Mouse (Mus musculus) forebrain, embryonic 11.5 days (tissue): Measurements from ENCODE around the gene Uri1. TPM values are rescaled to one million over a fixed set of nuclear protein-coding genes. Genes with fewer than 3 reads are reported as not detected.

Experiments used
- ATAC-seq: fragments of 200-750 bp; cut with Nextera tagmentation; replicated peaks from 2 replicates; pipeline ENCODE4 v1.8.0; 2017; ENCODE audit warnings: moderate TSS enrichment; ENCODE audit not compliant: low FRiP score
- DNase-seq: peaks from one replicate; pipeline ENCODE4 v3.0.0-alpha.2; 2017; ENCODE audit warnings: low spot score
- H3K27ac ChIP-seq: fragments of 300-500 bp; sonication (generic); 2 replicates; pipeline ENCODE4 v1.5.1; 2014; ENCODE audit warnings: low read depth, low read length
- H3K27me3 ChIP-seq: fragments of 300-500 bp; sonication (generic); 2 replicates; pipeline ENCODE4 v1.6.1; 2014; ENCODE audit warnings: mild to moderate bottlenecking, low read length, mixed read lengths; ENCODE audit not compliant: control insufficient read depth, insufficient read depth
- H3K36me3 ChIP-seq: fragments of 300-500 bp; sonication (generic); 2 replicates; pipeline ENCODE4 v1.6.1; 2014; ENCODE audit warnings: mild to moderate bottlenecking, low read length, moderate library complexity, mixed read lengths; ENCODE audit not compliant: control insufficient read depth, insufficient read depth
- H3K4me1 ChIP-seq: fragments of 300-500 bp; sonication (generic); replicated peaks from 2 replicates; pipeline ENCODE4 v1.6.1; 2014; ENCODE audit warnings: low read length, mixed read lengths; ENCODE audit not compliant: control insufficient read depth, insufficient read depth
- H3K4me2 ChIP-seq: fragments of 300-500 bp; sonication (generic); 2 replicates; pipeline ENCODE4 v1.6.1; 2014; ENCODE audit warnings: low read depth, mild to moderate bottlenecking, low read length, moderate library complexity, mixed read lengths; ENCODE audit not compliant: severe bottlenecking
- H3K4me3 ChIP-seq: fragments of 300-500 bp; sonication (generic); 2 replicates; pipeline ENCODE4 v1.5.1; 2014; ENCODE audit warnings: low read depth, low read length
- H3K9ac ChIP-seq: fragments of 300-500 bp; sonication (generic); 2 replicates; pipeline ENCODE4 v1.6.1; 2014; ENCODE audit warnings: low read length
- H3K9me3 ChIP-seq: fragments of 300-500 bp; sonication (generic); 2 replicates; pipeline ENCODE4 v1.6.1; 2016; ENCODE audit warnings: low read length, mixed read lengths; ENCODE audit not compliant: control insufficient read depth
- WGBS: fragments of 180-500 bp; shearing (Covaris S2); extraction: QIAGEN DNeasy Blood & Tissue Kit; methylation state at CpG from one replicate; pipeline ENCODE4 v1.1.7; 2014; 5-methylcytosine and 5-hydroxymethylcytosine counted together
- polyA plus RNA-seq: library from polyadenylated mRNA; unstranded; fragments of >200 nt; fragmentation: Nextera tagmentation; extraction: Ambion mirVana; gene quantifications from 2 replicates; pipeline ENCODE4 v1.2.1, GENCODE M21; 2014

Uri1 gene
- polyA plus RNA-seq, 1 experiment from 2014 or later: 50.5 TPM

- Histone ChIP-seq H3K9me3 (no peaks in the 10 kb centered on the region), H3K27me3 (no peaks in the 10 kb centered on the region), H3K36me3 (no peaks in the 10 kb centered on the region), H3K4me1 (peaks cover 9% of the 10 kb centered on the region; the same call in 1 of the 2 replicates), H3K27ac (no peak overlapping the region), H3K4me3 (no peak overlapping the region), H3K4me2 (no peak overlapping the region), H3K9ac (no peak overlapping the region)
- 63% methylated on average over 5 of the region's 5 CpGs for WGBS
- DNase-seq: no peak
- ATAC-seq: no peak
These were observed 93.6 kb downstream of the Uri1 start for GRCm38 (mm10) chr7:37929738-37930137.

GRCm38 (mm10) chr7:37922999-37923398 lies 100.4 kb downstream of the Uri1 start:
- Histone ChIP-seq H3K36me3 (no peaks in the 10 kb centered on the region), H3K4me2 (no peak overlapping the region), H3K4me1 (peaks cover 4% of the 10 kb centered on the region; the same call in 1 of the 2 replicates), H3K9ac (no peak overlapping the region), H3K27me3 (no peaks in the 10 kb centered on the region), H3K9me3 (no peaks in the 10 kb centered on the region), H3K27ac (no peak overlapping the region), H3K4me3 (no peak overlapping the region)
- DNase-seq (no peak), ATAC-seq (no peak)
- 70% methylated on average over 4 of the region's 4 CpGs for WGBS

GRCm38 (mm10) chr7:37921681-37922430 lies 101.5 kb downstream of the Uri1 start:
- H3K27ac ChIP-seq: no peak overlapping the region
- no peak overlapping the region for H3K4me2 ChIP-seq
- no peak overlapping the region for H3K9ac ChIP-seq

DNA sequence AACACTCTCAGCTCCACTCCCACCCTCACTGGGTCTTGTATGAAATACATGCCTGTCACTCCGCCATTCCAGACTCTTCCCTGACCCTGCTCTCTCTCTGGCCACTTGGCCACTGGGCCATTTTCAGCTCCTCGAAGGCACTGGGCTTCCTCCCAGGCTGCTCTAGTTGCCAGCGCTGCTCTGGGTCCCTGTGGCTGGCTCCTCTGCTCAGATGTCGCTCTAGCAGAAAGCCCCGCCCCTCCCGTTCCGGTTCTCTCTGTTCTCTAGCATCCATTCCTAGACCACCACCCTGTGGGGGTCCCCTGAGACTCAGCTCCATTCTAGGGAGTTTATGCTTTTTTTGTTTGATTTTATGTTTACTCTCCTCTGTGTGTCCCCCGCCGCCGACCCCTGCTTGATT lies 104.4 kb downstream of the Uri1 start:
- H3K9ac ChIP-seq: no peak overlapping the region
- ATAC-seq (no peak), DNase-seq (no peak)
- no peaks in the 10 kb centered on the region for H3K9me3 ChIP-seq
- H3K27me3 ChIP-seq: no peaks in the 10 kb centered on the region
- peaks cover 4% of the 10 kb centered on the region; the same call in 1 of the 2 replicates for H3K4me1 ChIP-seq
- no peak overlapping the region for H3K27ac ChIP-seq
- 52% methylated on average over 10 of the region's 10 CpGs for WGBS
- H3K4me2 ChIP-seq: no peak overlapping the region
- H3K36me3 ChIP-seq: no peaks in the 10 kb centered on the region
- no peak overlapping the region for H3K4me3 ChIP-seq

More at GRCm38 (mm10) chr7:37921681-37922430, 101.5 kb downstream of the Uri1 start:
- H3K9me3 ChIP-seq: no peaks in the 10 kb centered on the region
- 54% methylated on average over 17 of the region's 17 CpGs for WGBS
- no peaks in the 10 kb centered on the region for H3K36me3 ChIP-seq
- no peaks in the 10 kb centered on the region for H3K27me3 ChIP-seq
- H3K4me1 ChIP-seq: peaks cover 4% of the 10 kb centered on the region; the same call in 1 of the 2 replicates
- ATAC-seq: no peak
- no peak overlapping the region for H3K4me3 ChIP-seq
- DNase-seq: no peak

DNA sequence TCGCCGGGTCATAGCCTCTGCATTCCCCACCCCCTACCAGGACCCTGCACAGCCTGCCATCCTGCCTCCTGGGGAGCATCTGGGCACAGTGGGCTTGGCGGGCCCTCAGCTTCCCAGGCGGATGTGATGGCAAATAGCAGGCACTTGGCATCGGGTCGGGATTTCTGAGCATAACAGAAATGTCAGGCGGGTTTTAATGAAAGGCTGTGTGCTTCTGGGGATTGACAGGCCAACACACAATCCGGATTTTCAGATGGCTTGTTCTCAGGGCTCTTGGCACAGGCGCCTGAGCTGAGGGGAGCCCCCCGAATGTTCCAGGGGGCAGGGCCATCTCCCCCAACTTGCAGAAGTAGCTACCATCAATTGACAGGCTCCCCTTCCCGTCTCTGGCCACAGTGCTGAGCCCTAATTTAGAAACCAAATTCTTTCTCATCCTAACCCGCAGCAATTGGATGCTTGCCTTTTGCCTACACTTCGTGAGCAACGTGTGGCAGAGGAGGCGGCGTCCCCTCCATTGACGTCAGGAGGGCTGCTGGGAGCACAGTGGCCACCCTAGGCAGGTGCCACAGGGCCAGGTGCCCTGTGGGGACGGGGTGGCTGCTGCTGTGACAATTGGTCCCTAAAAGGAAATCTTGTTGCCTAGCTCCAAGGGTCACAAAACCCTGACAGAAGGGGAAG lies 106.5 kb downstream of the Uri1 start:
- H3K36me3 ChIP-seq: no peaks in the 10 kb centered on the region
- DNase-seq: no peak
- no peak overlapping the region for H3K27ac ChIP-seq
- peaks cover 2% of the 10 kb centered on the region; the same call in 1 of the 2 replicates for H3K4me1 ChIP-seq
- no peak overlapping the region for H3K9ac ChIP-seq
- no peak overlapping the region for H3K4me2 ChIP-seq
- WGBS: 73% methylated on average over 18 of the region's 18 CpGs
- no peak for ATAC-seq
- no peak overlapping the region for H3K4me3 ChIP-seq
- H3K27me3 ChIP-seq: no peaks in the 10 kb centered on the region
- no peaks in the 10 kb centered on the region for H3K9me3 ChIP-seq

GRCm38 (mm10) chr7:37911802-37912122 lies 111.6 kb downstream of the Uri1 start:
- H3K9me3 ChIP-seq: no peaks in the 10 kb centered on the region
- no peaks in the 10 kb centered on the region for H3K27me3 ChIP-seq
- H3K27ac ChIP-seq: peak overlapping the region; percentile 1; the same call in 1 of the 2 replicates
- H3K36me3 ChIP-seq: no peaks in the 10 kb centered on the region
- peak; percentile 82 for ATAC-seq
- peaks cover 2% of the 10 kb centered on the region; the same call in 1 of the 2 replicates for H3K4me1 ChIP-seq
- H3K9ac ChIP-seq: no peak overlapping the region
- DNase-seq: no peak
- 10% methylated on average over 3 of the region's 3 CpGs for WGBS
- H3K4me2 ChIP-seq: no peak overlapping the region
- H3K4me3 ChIP-seq: no peak overlapping the region

GRCm38 (mm10) chr7:37911114-37911801 lies 112.1 kb downstream of the Uri1 start:
- Histone ChIP-seq H3K4me1 (peaks cover 2% of the 10 kb centered on the region; the same call in 1 of the 2 replicates), H3K4me3 (no peak overlapping the region), H3K27ac (peak overlapping the region; percentile 1; the same call in 1 of the 2 replicates), H3K27me3 (no peaks in the 10 kb centered on the region), H3K4me2 (no peak overlapping the region), H3K36me3 (no peaks in the 10 kb centered on the region), H3K9ac (no peak overlapping the region), H3K9me3 (no peaks in the 10 kb centered on the region)
- DNase-seq (no peak), ATAC-seq (peak; percentile 69)
- 28% methylated on average over 5 of the region's 5 CpGs for WGBS

- WGBS: 84% methylated on average over 9 of the region's 9 CpGs
- Histone ChIP-seq H3K9ac (no peak overlapping the region), H3K27ac (no peak overlapping the region), H3K4me3 (no peak overlapping the region), H3K27me3 (no peaks in the 10 kb centered on the region), H3K36me3 (no peaks in the 10 kb centered on the region), H3K9me3 (no peaks in the 10 kb centered on the region), H3K4me1 (peaks cover 2% of the 10 kb centered on the region; the same call in 1 of the 2 replicates), H3K4me2 (no peak overlapping the region)
- no peak for DNase-seq
- no peak for ATAC-seq
These were observed 113.2 kb downstream of the Uri1 start for GRCm38 (mm10) chr7:37910161-37910560.
